Mouse (Mus musculus) kidney, postnatal 25 days (tissue): ENCODE data around the gene Dse.

ENCODE experiments used
- DNase-seq, 2 experiments: peaks; one replicate each; pipeline ENCODE4 v3.0.0; 2021; ENCODE audit warnings: mixed read lengths in 2 of 2

Dse gene

GRCm38 (mm10) chr10:34198574-34198973 is 8.9 kb downstream of the Dse start:
- no peak for DNase-seq

GRCm38 (mm10) chr10:34198061-34198460 is 9.5 kb downstream of the Dse start:
- peak; percentile 54 to 56 for DNase-seq

- no peak for DNase-seq
Measured at GRCm38 (mm10) chr10:34197269-34197668, 10.2 kb downstream of the Dse start.

GRCm38 (mm10) chr10:34194957-34195356 is 12.6 kb downstream of the Dse start:
- DNase-seq = no peak

- no peak for DNase-seq
Measured at GRCm38 (mm10) chr10:34194503-34194902, 13.0 kb downstream of the Dse start.

GRCm38 (mm10) chr10:34186571-34187260 is 20.8 kb downstream of the Dse start:
- DNase-seq = no peak

- no peak for DNase-seq
Measured at GRCm38 (mm10) chr10:34185556-34185955, 22.0 kb downstream of the Dse start.

- no peak for DNase-seq
Measured at GRCm38 (mm10) chr10:34184956-34185355, 22.6 kb downstream of the Dse start.

- peak in 1 of 2 experiments; percentile 38 for DNase-seq
Measured at GRCm38 (mm10) chr10:34183731-34184130, 23.8 kb downstream of the Dse start.

- no peak for DNase-seq
Measured at GRCm38 (mm10) chr10:34175870-34176606, 31.5 kb downstream of the Dse start.

- no peak for DNase-seq
Measured at GRCm38 (mm10) chr10:34172663-34173282, 34.7 kb downstream of the Dse start.

GRCm38 (mm10) chr10:34171660-34172059 is 35.9 kb downstream of the Dse start:
- DNase-seq = no peak

- DNase-seq = no peak
Measured at GRCm38 (mm10) chr10:34171191-34171590, 36.3 kb downstream of the Dse start.

GRCm38 (mm10) chr10:34166971-34167370 is 40.5 kb downstream of the Dse start:
- no peak for DNase-seq

- DNase-seq = no peak
Measured at GRCm38 (mm10) chr10:34155796-34156554, 51.5 kb downstream of the Dse start.

GRCm38 (mm10) chr10:34151827-34152226 is 55.7 kb downstream of the Dse start:
- DNase-seq = peak in 1 of 2 experiments; percentile 37

- no peak for DNase-seq
Measured at GRCm38 (mm10) chr10:34150454-34150853, 57.1 kb downstream of the Dse start.

GRCm38 (mm10) chr10:34149772-34150171 is 57.7 kb downstream of the Dse start:
- DNase-seq = no peak

GRCm38 (mm10) chr10:34141693-34142092 is 65.8 kb downstream of the Dse start:
- no peak for DNase-seq

GRCm38 (mm10) chr10:34139768-34140167 is 67.7 kb downstream of the Dse start:
- no peak for DNase-seq

- no peak for DNase-seq
Measured at GRCm38 (mm10) chr10:34138027-34138426, 69.5 kb downstream of the Dse start.

GRCm38 (mm10) chr10:34136432-34136831 is 71.1 kb downstream of the Dse start:
- no peak for DNase-seq

GRCm38 (mm10) chr10:34131356-34131755 is 76.2 kb downstream of the Dse start:
- no peak for DNase-seq
